Mouse (Mus musculus) embryo, embryonic 11.5 days (tissue): Measurements from ENCODE around the gene Gm5591.
"Not testable (repeated sequence)": the region's sequence is repeated elsewhere in the genome, so short reads cannot be mapped to it uniquely, and the experiment has no call there.

Source experiments
- DNase-seq: peaks from one replicate; pipeline ENCODE4 v3.0.0-alpha.2; 2012; ENCODE audit warnings: low read depth, low spot score

Gene Gm5591

GRCm38 (mm10) chr7:38528093-38528492, at the start of gene Gm5591:
Gm5591 (minus strand) TSS chr7:38528193.
- DNase-seq, result not testable (repeated sequence)

- not testable (repeated sequence) for DNase-seq
Observed at GRCm38 (mm10) chr7:38488468-38488867, 39.5 kb downstream of the Gm5591 start.
